Mouse (Mus musculus) layer of hippocampus, adult 8-10 months (tissue): ENCODE results near the gene Mt2. TPM values are rescaled to one million over a fixed set of nuclear protein-coding genes. Genes with fewer than 3 reads are reported as not detected.

Experiments used
- DNase-seq, 2 experiments: peaks; one replicate each; pipeline ENCODE4 v3.0.0; 2022; ENCODE audit warnings: low spot score in 2 of 2
- total RNA-seq, 4 experiments: library from RNA; stranded (reverse); gene quantifications; 2 replicates each; pipeline ENCODE4 v1.2.4; 2022

Gene Mt2
- total RNA-seq, 4 experiments from 2014 or later, result 368 to 1,095 (median 602) TPM

DNA sequence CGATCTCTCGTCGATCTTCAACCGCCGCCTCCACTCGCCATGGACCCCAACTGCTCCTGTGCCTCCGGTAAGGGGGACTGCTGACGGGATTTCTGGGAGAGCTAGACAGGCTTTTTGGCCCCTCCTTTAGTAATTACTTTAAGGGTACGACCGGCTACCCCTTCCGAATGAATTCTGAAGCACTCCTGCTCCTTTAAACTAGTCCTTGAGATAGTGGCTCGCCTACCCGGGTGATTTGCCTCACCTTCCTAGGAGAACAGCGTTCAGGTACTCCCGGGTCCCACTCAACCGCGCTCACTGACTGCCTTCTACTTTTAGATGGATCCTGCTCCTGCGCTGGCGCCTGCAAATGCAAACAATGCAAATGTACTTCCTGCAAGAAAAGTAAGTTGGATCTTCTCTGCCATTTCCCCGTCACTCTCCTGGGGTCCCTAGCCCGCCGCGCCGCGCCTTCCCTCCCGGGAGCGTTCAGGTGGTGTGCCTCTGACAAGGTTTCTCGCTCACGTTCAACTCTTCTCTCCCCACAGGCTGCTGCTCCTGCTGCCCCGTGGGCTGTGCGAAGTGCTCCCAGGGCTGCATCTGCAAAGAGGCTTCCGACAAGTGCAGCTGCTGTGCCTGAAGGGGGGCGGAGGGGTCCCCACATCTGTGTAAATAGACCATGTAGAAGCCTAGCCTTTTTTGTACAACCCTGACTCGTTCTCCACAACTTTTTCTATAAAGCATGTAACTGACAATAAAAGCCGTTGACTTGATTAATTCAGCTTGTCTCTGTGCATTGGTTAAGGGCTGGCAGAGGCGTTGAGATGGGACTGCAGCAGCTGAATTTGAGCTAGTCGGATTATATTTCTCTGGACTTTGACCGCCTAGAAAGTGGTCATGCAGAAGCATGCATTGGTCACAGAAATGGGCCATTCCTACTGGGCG is 607 bp downstream of the Mt2 start:
- no peak for DNase-seq

DNA sequence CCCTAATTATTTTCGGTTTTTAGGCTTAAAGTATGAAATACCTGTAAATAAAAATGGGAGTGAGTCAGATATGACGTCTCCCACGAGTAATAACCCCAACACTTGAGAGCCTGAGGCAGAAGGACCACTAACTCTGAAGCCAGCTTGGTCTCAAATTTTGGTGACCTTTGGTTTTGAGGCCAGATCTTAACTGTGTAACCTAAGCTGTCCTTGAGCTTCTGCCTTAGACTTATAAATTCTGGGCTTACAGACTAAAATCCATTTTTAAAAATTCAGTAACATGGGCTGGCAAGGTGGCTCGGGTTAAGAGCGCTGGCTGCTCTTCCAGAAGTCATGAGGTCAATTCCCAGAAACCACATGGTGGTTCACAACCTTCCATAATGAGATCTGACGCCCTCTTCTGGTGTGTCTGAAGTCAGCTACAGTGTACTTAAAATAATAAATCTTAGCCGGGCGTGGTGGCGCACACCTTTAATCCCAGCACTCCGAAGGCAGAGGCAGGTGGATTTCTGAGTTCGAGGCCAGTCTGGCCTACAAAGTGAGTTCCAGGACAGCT is 1.5 kb downstream of the Mt2 start:
- DNase-seq, result no peak

DNA sequence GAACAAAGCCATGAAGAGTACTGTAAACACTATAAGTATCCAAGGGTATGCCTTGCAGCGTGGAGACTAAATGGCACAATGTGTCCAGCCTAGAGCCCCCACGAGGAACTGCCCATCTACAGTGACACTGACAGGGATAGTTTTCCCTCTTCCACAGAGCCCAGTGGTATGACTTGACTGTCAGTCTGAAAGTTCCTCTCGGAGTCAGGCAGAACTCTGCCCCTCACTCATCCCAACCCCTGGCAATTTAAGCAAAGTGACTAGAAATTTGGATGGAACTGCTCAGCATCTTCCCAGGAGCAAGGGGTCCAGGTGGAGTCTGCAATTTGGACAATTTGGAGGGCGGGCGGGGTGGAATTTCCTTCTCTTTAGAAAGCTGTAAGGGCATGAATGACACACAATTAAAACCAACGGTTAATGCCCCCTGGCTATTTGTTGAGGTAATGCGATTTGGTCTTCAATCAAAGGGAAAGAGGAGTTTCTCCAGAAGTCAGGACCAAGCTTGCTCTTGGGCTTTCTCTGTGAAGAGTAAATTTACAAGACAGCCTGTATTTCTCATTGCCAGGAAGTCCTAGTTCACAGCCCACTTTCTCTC is 2.3 kb downstream of the Mt2 start:
- DNase-seq, result no peak

DNA sequence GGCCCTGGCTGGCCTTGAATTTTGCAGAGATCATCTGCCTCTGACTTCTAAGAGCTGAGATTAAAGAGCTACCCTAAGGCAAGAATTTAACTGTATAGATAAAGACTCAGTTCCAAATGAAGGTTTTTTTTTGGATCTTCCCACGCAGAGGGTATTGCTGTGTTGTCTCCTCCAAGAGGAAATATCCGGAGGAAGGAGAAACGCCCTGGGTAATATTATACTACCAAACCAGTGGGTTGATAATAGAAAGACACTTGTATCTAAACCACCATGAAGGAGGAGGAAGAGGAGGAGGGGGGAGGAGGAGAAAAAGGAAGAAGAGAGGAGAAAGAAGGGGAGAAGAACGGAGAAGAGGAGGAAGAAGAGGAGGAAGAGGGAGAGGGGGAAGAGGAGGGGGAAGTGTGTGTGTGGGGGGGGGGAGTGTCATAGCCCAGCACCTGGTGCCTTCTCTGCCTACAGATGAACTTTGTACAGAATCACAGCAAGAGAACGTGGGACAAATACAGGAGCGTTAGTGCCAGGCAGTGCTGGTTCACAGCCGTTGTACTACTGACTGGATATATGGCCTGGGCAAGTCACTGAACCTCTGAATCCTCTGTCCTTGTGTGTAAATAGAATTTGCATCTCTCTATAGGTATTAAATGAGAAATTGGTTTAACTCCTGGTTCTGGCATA is 5.4 kb downstream of the Mt2 start:
- no peak for DNase-seq

DNA sequence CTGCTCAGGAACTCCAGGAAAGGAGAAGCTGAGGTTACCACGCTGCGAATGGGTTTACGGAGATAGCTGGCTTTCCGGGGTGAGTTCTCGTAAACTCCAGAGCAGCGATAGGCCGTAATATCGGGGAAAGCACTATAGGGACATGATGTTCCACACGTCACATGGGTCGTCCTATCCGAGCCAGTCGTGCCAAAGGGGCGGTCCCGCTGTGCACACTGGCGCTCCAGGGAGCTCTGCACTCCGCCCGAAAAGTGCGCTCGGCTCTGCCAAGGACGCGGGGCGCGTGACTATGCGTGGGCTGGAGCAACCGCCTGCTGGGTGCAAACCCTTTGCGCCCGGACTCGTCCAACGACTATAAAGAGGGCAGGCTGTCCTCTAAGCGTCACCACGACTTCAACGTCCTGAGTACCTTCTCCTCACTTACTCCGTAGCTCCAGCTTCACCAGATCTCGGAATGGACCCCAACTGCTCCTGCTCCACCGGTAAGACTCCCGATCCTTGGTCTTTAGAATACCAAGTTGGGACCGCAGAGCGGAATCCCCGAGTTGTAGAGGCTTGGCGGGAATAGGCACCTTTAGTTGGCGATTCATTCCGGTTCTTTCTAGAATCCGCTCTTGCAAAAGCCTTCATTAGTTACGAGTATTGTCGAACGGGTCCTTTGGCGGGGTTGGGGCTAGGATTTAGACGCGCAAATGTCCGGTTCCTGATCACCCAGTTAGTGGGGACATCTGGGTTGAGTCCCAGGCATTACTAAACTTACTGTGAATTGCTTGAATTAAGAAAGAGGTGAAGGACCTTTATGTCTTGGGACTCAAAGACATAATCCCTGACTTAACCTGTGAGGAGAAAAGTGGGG is 6.6 kb downstream of the Mt2 start, which contains the start of gene Mt1:
TSS of gene Mt1 (plus strand) at position 226 of the 856 bp plus-strand sequence.
- DNase-seq, result peak; percentile 91 to 92

DNA sequence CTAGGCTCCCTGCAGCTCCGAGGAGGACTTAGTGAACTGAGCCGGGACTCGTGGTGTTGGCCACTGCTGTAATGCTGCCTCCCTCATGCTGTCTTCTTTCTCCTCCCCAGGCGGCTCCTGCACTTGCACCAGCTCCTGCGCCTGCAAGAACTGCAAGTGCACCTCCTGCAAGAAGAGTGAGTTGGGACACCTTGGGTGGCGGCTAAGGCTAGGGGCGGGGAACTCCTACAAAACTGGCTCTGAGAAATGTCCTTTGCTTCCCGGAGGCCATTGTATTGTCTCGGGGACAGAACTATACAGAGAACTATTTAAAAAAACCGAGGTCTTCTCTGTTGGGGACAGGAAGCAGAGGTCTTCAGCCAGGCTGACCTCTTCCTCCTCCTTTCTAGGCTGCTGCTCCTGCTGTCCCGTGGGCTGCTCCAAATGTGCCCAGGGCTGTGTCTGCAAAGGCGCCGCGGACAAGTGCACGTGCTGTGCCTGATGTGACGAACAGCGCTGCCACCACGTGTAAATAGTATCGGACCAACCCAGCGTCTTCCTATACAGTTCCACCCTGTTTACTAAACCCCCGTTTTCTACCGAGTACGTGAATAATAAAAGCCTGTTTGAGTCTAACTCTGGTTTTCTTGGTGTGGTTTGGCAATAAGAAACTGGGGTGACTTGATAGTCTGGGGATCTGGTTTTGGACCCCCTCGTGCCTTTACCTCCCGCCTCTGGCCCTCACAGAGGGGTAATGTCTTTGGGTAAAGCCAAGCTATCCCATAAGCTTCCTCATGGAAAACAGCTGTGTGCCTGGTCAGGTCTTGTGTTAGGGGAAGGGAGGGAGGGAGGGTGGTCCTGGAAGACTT is 7.5 kb downstream of the Mt2 start:
- no peak for DNase-seq

DNA sequence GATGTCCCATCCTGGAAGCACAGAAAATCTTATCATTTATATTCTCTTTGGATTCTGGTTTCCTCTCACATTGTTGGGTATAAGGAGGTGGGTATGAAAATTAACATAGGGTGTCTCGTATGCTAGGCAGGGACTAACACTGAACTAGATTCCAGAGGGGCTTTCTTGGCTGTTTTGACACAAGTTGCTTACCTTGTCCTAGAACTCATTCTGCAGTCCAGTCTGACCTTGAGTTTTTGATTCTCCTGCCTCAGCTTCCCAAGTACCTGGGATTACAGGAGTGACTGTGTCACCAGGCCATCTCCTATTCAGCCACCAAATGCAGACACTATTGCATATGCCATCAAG is 8.1 kb downstream of the Mt2 start:
- DNase-seq, result no peak

DNA sequence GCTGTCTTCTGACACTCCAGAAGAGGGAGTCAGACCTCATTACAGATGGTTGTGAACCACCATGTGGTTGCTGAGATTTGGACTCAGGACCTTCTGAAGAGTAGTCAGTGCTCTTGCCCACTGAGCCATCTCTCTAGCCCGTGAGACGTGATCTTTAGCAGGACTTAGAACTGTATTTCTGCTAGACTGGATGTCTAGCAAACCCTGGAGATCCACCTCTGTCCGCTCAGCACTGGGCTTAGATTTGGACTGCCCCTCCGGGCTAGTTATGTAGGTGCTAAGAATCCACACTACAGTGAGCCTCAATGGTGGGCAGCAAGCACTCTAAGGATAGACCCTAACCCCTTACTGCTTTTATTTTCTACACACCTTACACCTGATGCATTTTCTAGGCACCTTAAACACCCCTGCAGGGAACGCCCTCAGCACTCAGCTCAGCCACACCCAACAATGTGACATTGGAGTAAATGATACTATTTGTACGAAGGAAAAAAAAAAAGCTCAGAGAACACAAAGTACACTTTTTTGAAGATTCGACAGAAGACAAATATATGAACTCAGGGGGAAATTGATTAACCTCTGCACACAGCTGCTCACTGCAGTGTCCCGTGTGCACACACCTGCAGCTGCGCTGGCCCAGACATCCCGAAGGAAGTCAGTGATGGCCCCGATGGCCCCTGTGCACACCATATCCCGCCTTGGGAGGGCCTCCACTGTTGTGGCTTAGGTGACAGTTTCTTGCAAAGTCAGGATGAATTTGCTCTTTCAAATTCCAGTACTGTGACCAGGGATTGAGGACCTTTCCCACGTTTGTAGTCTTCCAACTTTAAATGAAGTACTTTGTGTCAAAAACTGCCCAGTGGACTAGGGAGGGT is 9.8 kb downstream of the Mt2 start:
- DNase-seq, result no peak

DNA sequence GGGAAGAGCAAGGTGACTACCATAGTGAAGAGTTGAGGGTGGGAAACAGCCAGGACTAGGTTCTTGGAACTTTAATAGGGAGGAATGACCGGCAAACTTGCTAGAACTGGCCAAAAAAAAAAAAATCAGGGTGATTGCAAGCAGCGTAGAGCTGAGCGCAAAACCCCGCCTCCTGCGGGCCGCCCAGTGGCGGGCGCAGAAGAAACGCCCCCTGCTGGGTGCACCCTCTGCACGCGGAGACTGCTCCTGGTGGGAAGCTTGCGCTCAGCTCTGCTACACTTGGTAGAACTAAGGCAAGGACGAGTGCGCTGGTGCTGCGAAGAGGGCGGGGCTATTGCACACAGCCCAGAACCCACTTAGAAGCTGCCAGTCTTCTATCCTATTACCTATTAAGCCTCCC is 10.7 kb downstream of the Mt2 start:
- peak in 1 of 2 experiments; percentile 74 for DNase-seq

DNA sequence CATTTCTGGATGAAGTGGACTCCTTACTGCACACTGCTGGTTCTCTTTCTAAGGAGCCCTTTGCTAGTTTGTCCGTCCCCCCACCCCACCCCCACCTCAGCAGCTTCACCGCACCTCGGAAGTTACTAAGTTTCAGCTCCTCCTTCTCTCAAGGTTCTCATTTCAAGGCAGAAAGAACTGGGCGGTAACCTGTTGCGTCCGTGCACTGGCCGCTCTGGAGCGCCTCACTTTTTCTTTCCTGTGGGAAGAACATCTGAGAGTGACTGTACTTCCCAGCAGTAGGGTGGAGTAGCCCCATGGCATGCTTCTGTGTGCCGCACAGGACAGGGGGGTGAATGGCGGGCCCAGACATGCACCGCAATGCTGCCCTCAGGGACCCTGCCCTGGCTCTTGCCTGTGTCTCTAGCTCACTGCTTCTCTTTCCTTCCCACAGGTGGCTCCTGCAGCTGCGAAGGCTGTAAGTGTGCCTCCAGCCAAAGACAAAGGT is 11.9 kb downstream of the Mt2 start:
- DNase-seq, result no peak

DNA sequence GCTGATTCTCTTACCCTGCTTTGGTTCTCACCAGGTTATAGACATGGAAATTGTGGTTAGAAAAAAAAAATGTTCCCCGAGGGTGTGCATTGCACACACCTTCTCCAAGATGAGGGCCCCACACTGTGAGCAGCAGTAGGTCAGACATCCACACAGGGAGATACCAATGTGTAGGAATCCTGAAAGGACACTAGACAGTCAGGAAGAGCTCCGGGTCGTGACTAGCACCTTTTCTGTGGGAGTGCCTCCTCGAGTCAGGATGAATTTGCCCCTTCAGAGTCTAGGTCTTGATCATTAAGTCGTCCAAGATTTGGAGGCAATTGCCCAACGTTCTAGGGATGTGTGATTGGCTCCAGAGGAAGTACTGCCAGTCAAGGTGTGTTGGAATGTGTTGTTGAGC is 13.3 kb downstream of the Mt2 start:
- DNase-seq, result no peak

DNA sequence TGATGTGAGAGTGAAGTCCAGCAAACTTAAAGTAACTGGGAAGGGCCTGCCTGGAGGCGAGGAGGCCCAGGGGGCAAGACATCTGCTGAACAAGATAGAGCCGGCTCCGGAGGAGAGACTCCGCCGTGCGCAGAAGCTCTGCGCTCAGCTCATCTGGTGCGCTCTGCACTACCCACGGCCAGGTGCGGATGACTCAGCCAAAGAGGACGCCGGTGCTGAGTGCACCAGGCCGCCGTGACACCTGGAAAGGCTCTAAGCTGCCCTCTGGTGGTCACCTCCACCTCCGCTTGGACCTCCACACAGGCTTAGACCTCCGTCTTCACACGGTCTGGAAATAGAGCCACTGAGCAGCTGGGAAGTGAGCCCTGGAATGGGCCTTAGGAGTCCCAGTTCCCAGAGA is 14.1 kb downstream of the Mt2 start:
- peak in 1 of 2 experiments; percentile 50 for DNase-seq

DNA sequence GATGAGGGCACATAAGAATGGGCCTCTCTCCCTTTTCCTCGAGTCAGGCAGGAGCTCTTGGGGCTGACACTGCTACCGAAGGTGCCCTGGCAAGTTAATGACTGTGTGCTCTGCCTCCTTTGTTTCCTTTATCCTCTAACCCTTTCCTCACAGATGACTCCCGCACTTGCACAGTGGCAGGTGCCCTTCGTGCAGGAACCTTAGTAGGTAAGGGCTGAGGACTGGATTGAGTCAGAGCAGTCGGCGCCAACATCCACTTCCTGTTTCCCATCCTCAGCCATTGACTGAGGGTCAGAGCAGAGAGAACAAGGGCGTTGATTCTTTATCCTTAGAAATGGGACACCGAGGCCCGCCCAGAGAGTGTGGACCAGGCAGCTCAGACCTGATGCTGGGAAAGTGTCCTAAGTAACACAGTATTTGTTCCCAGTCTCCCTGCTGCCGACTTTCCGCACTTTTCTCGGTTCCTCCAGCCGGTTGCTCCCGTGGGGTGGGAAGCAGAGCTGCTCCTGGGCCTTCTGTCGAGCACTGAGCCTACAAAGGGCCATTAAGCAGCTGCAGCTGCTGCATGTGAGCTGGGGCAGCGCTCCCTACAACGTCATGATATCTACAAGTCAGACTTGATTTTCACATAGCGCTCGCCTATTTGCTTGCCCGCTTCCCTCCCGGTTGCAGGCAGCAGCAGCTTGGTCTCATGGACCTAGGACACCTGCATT is 15.0 kb downstream of the Mt2 start:
- DNase-seq, result no peak

DNA sequence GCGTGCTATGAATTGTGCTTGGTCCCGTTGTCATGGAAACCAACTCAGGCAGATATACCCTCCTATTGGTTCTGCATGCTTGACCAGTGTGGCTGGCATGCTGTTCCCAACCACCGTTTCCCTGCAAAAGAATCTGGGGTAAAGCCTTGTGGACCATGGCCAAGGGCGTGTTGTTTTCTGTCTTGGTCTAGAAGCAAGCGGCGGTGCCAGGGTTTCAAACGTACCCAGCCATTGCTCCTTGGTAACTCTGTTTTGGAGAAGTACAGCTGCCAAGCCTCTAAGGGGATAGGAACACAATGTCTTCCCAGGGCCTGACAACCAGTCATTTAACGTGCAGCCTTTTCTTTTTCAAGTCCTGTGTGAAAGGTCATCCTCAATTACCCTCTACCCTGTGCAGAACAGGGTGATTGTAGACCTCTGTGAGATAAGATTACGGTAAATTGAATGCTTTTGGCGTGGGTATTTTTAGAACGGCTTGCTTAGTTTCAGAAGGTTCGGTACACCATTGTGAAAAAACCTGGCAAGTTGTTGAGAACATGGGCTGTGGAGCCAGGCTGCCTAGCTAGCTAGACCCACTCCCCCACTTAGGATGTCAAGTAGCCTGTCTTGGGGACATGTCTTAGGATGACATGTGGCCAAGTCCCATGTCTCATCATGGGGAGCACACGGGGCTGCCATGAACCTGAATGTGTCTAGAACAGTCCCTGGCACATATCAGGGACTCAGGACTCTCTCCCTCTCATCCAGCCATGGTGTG is 17.0 kb downstream of the Mt2 start:
- peak; percentile 86 to 90 for DNase-seq

DNA sequence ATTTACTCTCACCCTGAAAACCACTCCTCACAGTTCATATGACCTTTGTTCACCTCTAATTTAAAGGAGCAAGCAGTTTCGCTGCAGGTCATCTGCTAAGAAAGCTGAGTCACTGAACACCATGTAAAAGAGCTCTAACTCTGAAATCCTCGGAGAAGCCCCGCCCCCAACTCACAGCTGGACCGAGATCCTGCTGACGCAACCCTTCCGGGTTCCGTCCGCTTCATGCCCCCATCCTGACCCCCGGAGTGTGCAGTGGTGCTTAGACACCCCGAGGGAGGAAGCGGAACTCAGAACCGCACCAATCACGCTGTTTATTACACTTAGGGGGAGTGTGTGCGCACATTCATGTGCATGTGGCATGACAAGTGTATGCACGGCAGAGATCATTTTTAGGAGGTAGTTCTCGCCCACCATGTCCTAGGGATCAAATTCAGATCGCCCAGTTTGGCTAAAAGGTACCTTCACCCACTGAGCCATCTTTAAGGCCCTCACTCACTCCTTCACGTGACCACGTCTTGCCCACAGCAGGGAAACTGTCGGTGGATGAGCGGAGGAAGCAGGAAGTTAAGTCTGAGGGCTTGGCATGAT is 18.7 kb downstream of the Mt2 start:
- DNase-seq, result no peak

DNA sequence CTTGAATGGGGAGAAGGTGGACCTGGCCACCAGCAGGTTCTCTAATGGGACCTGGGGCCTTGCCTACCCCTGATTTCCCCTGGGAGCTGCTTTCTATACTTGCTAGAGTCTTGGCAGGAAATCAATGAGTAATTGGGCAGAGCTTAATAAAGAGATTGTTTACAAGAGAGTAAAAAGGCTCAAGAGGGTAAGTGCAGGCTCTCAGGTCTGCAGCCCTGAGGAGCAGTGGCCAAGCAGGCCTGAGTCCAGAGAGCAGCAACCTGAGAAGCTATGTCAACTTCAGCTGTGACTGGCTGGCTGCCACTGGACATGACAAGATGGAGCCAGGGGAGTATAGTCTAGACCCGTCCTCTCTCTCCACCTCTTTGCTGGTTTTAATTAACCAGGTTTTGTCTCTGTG is 20.5 kb downstream of the Mt2 start:
- no peak for DNase-seq

DNA sequence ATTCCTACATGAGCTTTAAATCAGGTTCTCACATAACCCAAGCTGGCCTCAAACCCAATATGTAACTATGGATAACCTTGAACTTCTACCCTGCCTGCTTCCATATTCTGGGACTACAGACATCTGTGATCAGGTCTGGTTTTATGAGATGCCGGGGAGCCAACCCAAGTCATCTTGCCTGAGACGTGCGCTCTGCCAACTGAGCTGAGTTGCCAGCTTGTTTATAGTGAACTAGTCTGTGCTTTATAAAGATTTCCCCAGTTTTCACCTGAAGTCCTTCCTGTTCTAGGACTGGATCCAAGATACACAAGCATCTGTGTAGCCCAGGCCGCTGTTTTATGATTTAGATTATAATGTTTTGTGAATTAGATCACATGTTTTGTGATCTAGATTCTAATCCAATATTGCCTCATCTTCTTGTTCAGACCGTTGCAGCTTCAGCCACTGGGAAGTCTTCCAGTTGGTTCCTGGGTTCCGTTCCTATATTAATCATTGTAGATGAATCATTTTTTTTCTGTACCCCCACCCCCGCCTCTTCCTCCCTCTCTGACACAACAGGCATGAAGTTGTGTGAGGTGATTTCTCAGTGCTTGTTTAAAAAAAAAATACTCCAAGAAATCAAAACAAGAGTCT is 22.2 kb downstream of the Mt2 start:
- no peak for DNase-seq
